Mouse (Mus musculus) heart, embryonic 11.5 days (tissue): ENCODE data around the gene Sat2. TPM values are rescaled to one million over a fixed set of nuclear protein-coding genes. Genes with fewer than 3 reads are reported as not detected.

Experiments used
- ATAC-seq: fragments of 200-750 bp; cut with Nextera tagmentation; replicated peaks from 2 replicates; pipeline ENCODE4 v1.8.0; 2017; ENCODE audit warnings: moderate library complexity; ENCODE audit not compliant: insufficient number of reproducible peaks, low FRiP score, low TSS enrichment
- H3K27ac ChIP-seq: fragments of 300-500 bp; sonication (generic); 2 replicates; pipeline ENCODE4 v1.5.1; 2014; ENCODE audit warnings: mild to moderate bottlenecking, low read depth, low read length
- H3K27me3 ChIP-seq: fragments of 300-500 bp; sonication (generic); 2 replicates; pipeline ENCODE4 v1.6.1; 2014; ENCODE audit warnings: mild to moderate bottlenecking, low read length, mixed read lengths; ENCODE audit not compliant: control insufficient read depth, insufficient read depth
- H3K36me3 ChIP-seq: fragments of 300-500 bp; sonication (generic); 2 replicates; pipeline ENCODE4 v1.6.1; 2014; ENCODE audit warnings: mild to moderate bottlenecking, low read length, moderate library complexity, mixed read lengths; ENCODE audit not compliant: control insufficient read depth, insufficient read depth
- H3K4me1 ChIP-seq: fragments of 300-500 bp; sonication (generic); 2 replicates; pipeline ENCODE4 v1.6.1; 2014; ENCODE audit warnings: low read length; ENCODE audit not compliant: control insufficient read depth, insufficient read depth
- H3K4me2 ChIP-seq: fragments of 300-500 bp; sonication (generic); 2 replicates; pipeline ENCODE4 v1.6.1; 2014; ENCODE audit warnings: mild to moderate bottlenecking, moderate library complexity
- H3K4me3 ChIP-seq: fragments of 300-500 bp; sonication (generic); 2 replicates; pipeline ENCODE4 v1.5.1; 2014; ENCODE audit warnings: low read depth, low read length
- H3K9ac ChIP-seq: fragments of 300-500 bp; sonication (generic); 2 replicates; pipeline ENCODE4 v1.6.1; 2014; ENCODE audit warnings: mild to moderate bottlenecking, low read depth, low read length, moderate library complexity
- H3K9me3 ChIP-seq: fragments of 300-500 bp; sonication (generic); replicated peaks from 2 replicates; pipeline ENCODE4 v1.6.1; 2016; ENCODE audit warnings: low read length; ENCODE audit not compliant: control insufficient read depth
- WGBS: fragments of 180-500 bp; shearing (Covaris S2); extraction: QIAGEN DNeasy Blood & Tissue Kit; methylation state at CpG from one replicate; pipeline ENCODE4 v1.1.7; 2014; ENCODE audit not compliant: insufficient replicate concordance; 5-methylcytosine and 5-hydroxymethylcytosine counted together
- polyA plus RNA-seq: library from polyadenylated mRNA; unstranded; fragments of >200 nt; fragmentation: Nextera tagmentation; extraction: Ambion mirVana; gene quantifications from 2 replicates; pipeline ENCODE4 v1.2.1, GENCODE M21; 2014

Gene Sat2
- polyA plus RNA-seq, 1 experiment from 2014 or later, result 15.2 TPM

GRCm38 (mm10) chr11:69604795-69605664 lies 16.8 kb upstream of the Sat2 start:
- no peak for ATAC-seq
- Histone ChIP-seq H3K27ac (peak overlapping the region; percentile 77), H3K4me1 (peaks cover 35% of the 10 kb centered on the region), H3K9ac (peak overlapping the region; percentile 83), H3K36me3 (no peaks in the 10 kb centered on the region), H3K4me3 (peak overlapping the region; percentile 59), H3K9me3 (no peaks in the 10 kb centered on the region), H3K4me2 (peak overlapping the region; percentile 99), H3K27me3 (no peaks in the 10 kb centered on the region)
- WGBS, result under 1% methylated on average over 63 of the region's 73 CpGs

- H3K4me1 ChIP-seq, result peaks cover 26% of the 10 kb centered on the region
Measured at GRCm38 (mm10) chr11:69605726-69606490, 15.9 kb upstream of the Sat2 start, which contains the start of gene Atp1b2. Gene Atp1b2, minus strand, starts transcription at chr11:69605942.

GRCm38 (mm10) chr11:69606491-69606795 lies 15.4 kb upstream of the Sat2 start:
- peak overlapping the region; percentile 54 for H3K9ac ChIP-seq

More at GRCm38 (mm10) chr11:69605726-69606490, 15.9 kb upstream of the Sat2 start, which contains the start of gene Atp1b2:
- 1% methylated on average over 32 of the region's 32 CpGs for WGBS
- H3K9ac ChIP-seq, result peak within 1 kb of the TSS; percentile 83
- peak within 1 kb of the TSS; percentile 77 for H3K27ac ChIP-seq
- H3K4me3 ChIP-seq, result peak within 1 kb of the TSS; percentile 59
- H3K4me2 ChIP-seq, result peak within 1 kb of the TSS; percentile 99
- H3K36me3 ChIP-seq, result no peaks in the 10 kb centered on the region
- H3K27me3 ChIP-seq, result no peaks in the 10 kb centered on the region
- H3K9me3 ChIP-seq, result no peaks in the 10 kb centered on the region
- peak; percentile 88 for ATAC-seq

DNA sequence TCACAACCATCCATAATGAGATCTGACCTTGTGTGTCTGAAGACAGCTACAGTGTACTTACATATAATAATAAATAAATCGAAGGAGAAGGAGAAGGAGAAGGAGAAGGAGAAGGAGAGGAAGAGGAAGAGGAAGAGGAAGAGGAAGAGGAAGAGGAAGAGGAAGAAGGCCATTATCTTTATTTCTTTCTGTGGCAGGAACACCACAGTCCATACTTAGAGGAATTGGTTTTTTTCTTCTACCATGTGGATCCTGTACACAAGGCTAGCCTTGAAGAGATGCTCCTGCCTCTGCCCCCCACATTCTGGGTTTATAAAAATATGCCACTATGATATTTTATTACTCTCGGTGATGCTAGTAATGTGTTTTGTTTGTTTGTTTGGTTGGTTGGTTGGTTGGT lies 15.0 kb upstream of the Sat2 start:
- Histone ChIP-seq H3K9ac (no peak overlapping the region), H3K4me2 (no peak overlapping the region), H3K4me1 (peaks cover 17% of the 10 kb centered on the region), H3K36me3 (no peaks in the 10 kb centered on the region), H3K4me3 (no peak overlapping the region), H3K9me3 (no peaks in the 10 kb centered on the region), H3K27ac (no peak overlapping the region), H3K27me3 (no peaks in the 10 kb centered on the region)
- WGBS, result 81% methylated on average over 2 of the region's 2 CpGs
- no peak for ATAC-seq

More at GRCm38 (mm10) chr11:69606491-69606795, 15.4 kb upstream of the Sat2 start:
- Histone ChIP-seq H3K4me3 (peak overlapping the region; percentile 59), H3K36me3 (no peaks in the 10 kb centered on the region), H3K27ac (peak overlapping the region; percentile 50; the same call in 1 of the 2 replicates), H3K4me1 (peaks cover 21% of the 10 kb centered on the region), H3K9me3 (no peaks in the 10 kb centered on the region), H3K4me2 (peak overlapping the region; percentile 99), H3K27me3 (no peaks in the 10 kb centered on the region)
- 67% methylated on average over 2 of the region's 2 CpGs for whole genome bisulfite sequencing
- ATAC-seq, result no peak

- Histone ChIP-seq H3K4me2 (no peak overlapping the region), H3K9ac (no peak overlapping the region), H3K4me3 (no peak overlapping the region), H3K27me3 (no peaks in the 10 kb centered on the region), H3K4me1 (peaks cover 10% of the 10 kb centered on the region; the same call in 1 of the 2 replicates), H3K9me3 (no peaks in the 10 kb centered on the region), H3K36me3 (no peaks in the 10 kb centered on the region), H3K27ac (no peak overlapping the region; the same call in 1 of the 2 replicates)
- no peak for ATAC-seq
- 76% methylated on average over 3 of the region's 3 CpGs for WGBS
Measured at GRCm38 (mm10) chr11:69608525-69608924, 13.3 kb upstream of the Sat2 start.

DNA sequence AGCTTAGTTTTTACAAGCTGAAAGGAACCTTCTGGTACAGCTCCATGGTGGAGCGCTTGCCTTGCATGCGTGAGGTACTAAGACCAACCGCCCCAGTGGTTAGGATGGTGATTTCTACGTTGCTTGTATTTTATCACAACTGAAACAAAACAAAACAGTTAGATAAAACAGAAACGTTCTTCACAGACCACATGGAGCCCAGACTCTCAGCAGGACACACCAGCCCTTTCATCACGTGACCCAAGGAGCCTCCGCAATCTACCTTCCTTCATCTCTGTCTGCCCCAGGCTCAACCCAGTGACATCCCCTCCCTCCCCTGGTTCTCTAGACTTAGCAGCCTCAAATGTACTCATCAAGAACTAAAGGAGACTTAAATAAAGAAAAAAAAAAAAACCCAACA lies 12.4 kb upstream of the Sat2 start:
- Histone ChIP-seq H3K4me1 (peaks cover 8% of the 10 kb centered on the region; the same call in 1 of the 2 replicates), H3K9ac (no peak overlapping the region), H3K4me2 (no peak overlapping the region), H3K27me3 (no peaks in the 10 kb centered on the region), H3K27ac (no peak overlapping the region; the same call in 1 of the 2 replicates), H3K9me3 (no peaks in the 10 kb centered on the region), H3K36me3 (no peaks in the 10 kb centered on the region), H3K4me3 (no peak overlapping the region)
- no peak for ATAC-seq
- 40% methylated on average over 7 of the region's 7 CpGs for WGBS

DNA sequence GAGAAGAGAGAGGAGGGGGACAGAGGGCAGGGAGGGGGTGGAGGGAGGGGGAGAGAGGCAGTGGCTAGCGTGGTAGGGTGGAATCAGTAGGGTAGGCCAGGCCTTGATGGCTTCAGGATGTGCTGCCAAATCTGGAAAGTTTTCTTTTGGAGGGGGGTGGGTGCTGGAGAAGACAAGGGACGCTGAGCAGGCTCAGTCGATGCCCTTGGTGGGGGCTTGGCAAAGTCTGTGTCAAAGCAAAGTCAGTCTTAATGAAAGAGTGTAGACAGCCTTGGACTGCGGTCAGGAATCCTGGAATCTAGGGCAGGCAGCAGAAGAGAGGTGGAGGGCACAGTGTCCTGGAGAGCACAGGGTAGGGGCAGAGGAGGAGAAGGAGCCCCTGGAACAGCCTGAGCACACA lies 10.9 kb upstream of the Sat2 start:
- 48% methylated on average over 4 of the region's 4 CpGs for WGBS
- ATAC-seq, result no peak
- Histone ChIP-seq H3K27ac (no peak overlapping the region), H3K4me2 (no peak overlapping the region; the same call in 1 of the 2 replicates), H3K9me3 (no peaks in the 10 kb centered on the region), H3K27me3 (no peaks in the 10 kb centered on the region), H3K36me3 (no peaks in the 10 kb centered on the region), H3K9ac (0 out of 2 replicates have a peak overlapping the region, but pooled peaks have one; percentile 16), H3K4me1 (peaks cover 6% of the 10 kb centered on the region; the same call in 1 of the 2 replicates), H3K4me3 (no peak overlapping the region)

DNA sequence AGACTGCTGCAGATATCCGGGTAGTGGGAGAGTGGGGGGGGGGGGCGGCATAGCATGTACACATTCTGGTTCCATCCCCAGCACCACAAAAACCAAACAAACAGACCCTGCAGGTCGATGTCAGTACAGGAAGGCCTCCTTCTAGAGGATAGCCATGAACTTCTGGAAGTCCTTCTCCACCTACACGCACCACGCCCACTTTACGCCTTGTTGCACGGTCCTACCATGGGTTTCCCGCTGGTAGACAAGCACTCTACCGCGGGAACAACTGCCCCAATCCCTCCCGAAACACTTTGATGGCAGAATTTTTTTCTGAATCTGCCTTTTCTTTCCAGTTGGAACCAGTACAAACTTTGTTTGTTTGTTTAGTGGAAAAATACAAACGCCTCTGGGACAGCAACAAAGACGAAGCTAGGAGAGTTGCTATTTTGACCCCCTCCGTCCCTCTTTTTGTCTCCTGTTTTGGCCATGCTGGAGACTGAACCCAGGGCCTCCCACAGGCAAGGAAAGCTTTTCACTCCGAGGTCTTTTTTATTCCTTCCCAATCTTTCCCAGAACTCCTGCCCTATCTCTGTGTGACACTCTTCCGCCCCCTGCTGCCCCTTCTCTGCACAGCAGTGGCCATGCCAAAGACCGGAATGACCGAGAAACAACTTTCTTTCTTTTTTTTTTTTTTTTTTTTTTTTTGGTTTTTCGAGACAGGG lies 8.1 kb upstream of the Sat2 start:
- Histone ChIP-seq H3K27ac (no peak overlapping the region), H3K4me1 (peaks cover 8% of the 10 kb centered on the region; the same call in 1 of the 2 replicates), H3K9me3 (no peaks in the 10 kb centered on the region), H3K36me3 (no peaks in the 10 kb centered on the region), H3K9ac (peak overlapping the region; percentile 69), H3K4me3 (peak overlapping the region; percentile 23; the same call in 1 of the 2 replicates), H3K27me3 (no peaks in the 10 kb centered on the region), H3K4me2 (peak overlapping the region; percentile 57)
- no peak for ATAC-seq
- WGBS, result 7% methylated on average over 19 of the region's 19 CpGs
